Mouse (Mus musculus) right cerebral cortex, postnatal 14 days (tissue): Measurements from ENCODE around the gene Mvb12b.

Source experiments
- DNase-seq: peaks from one replicate; pipeline ENCODE4 v3.0.0; 2022

Mvb12b gene

DNA sequence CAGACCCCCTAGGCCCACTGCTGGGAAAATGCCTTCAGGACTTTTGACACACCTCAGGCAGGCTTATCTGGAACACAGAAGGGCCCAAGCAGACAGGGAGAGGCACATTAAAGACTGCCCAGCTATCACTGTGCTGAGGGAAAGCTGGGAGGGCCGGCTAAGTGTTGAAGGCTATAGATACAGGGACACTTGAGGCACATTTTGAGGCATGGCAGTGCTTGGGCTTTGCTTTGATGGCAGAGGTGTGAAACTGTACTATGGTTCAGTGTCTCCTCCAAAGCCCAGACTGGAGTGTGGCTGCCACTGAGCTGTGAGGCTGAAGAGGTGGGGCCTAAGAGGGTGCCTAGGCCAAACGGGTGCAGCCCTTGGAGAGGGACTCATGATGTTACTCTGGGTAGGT is 44.1 kb downstream of the Mvb12b start:
- DNase-seq, result no peak

DNA sequence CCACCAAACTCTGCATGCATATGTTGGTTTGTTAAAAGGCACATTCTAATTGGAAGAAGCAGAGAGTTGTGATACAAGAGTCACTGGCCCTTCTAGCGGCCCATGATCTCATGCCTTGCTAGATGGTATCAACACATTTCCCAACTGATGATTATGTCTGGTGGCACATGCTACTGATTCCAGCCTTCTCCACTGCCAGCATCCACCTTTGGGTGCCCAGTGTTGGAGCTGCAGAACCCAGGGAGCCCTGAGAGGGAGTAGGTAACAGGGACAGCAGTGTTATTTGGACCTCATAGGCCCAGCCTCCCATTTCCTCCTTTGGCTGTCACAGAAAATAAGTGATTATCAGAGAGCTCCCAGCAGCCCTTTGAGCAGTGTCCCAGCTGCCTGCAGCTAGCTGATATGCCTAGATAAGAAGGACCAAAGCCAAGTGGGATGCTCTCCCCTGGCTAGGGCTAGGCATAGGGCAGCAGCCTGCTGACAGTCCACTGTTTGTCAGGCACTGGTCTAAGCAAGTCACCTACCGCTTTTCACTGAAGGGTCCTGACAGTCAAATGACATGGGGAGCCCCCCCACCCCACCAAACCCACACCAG is 44.7 kb downstream of the Mvb12b start:
- DNase-seq, result no peak

DNA sequence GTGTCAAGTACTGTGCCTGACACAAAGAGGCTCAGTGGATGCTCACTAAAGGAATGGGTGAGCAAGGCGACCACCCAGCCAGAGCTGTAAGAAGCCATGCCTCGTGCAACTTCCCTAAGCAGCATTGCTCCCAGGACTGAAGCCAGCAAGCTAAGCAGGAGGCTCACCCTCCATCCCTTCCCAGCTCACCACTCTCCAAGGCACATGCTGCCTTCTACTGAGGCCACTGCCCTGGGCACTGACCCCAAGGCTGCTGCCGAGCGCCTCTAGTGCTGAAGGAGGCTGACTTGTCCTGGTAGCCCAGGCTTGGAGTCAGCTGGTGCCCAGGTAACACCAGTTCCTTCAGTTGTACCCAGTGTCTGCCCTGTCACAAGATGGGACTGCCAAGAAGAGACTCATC is 45.8 kb downstream of the Mvb12b start:
- no peak for DNase-seq

- DNase-seq, result no peak
These were observed 47.3 kb downstream of the Mvb12b start for GRCm38 (mm10) chr2:33840483-33840882.

DNA sequence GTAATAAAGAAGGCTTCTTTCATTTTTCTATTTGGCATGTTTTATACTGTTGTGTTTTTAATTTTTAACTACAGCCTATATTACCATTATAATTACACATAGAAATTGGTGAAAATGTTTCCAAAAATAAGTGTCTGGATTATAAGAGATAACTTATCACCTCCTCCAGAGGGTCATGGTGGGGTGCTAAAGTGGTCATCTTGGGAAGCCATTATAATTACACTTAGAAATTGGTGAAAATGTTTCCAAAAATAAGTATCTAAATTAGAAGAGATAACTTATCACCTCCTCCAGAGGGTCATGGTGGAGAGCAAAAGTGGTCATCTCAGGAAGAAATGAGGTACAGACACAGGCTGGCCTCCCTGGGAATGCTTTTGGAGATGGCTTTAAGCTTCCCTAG is 48.5 kb downstream of the Mvb12b start:
- DNase-seq, result no peak

GRCm38 (mm10) chr2:33837297-33837696 is 50.4 kb downstream of the Mvb12b start:
- no peak for DNase-seq

DNA sequence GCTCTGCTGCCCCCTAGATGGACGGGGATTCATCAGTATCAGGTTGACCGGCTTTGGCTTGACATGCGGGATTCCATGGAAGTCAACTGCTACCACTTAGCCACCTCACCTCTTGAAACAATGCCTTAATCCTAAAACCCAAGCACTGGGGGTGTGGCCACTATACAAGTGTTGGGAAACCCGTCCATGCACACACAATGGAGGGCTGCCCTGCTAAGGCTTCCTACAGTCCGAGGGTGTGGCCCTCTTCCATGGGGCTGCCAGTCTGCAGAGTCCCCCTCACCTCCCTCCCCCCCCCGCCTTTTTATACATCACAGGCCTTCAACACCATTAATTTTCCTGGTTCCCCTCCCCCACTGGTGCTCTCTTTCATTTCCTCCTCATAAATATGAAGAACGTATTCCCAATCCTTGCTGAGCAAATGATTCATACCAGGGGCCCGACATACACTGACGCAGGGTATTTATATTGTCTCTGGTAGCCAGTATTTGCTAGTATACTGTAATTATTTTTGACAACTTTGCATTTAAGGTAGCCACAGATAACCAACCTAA is 51.0 kb downstream of the Mvb12b start:
- DNase-seq, result no peak

GRCm38 (mm10) chr2:33835038-33835437 is 52.7 kb downstream of the Mvb12b start:
- no peak for DNase-seq

DNA sequence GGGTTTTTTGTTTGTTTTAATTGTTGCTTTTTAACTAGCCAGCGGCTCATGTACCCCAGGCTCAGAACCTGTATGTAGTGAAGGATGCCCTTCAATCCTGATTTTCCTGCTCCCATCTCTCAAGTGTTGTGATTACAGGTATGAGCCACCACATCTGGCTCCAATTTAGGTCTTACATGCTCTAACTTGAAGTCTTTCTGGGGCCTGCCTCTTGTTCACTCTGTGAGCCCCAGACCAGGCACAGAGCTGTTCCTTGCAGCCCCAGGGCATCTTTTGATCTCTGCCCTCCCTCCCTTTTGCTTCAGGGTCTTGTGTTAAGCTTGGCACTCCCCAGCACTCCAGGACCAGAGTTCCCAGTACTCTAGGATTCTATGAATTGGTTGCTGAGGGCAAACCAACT is 53.8 kb downstream of the Mvb12b start:
- no peak for DNase-seq

GRCm38 (mm10) chr2:33829870-33830269 is 57.9 kb downstream of the Mvb12b start:
- no peak for DNase-seq

- no peak for DNase-seq
These were observed 61.0 kb downstream of the Mvb12b start for GRCm38 (mm10) chr2:33826777-33827176.

GRCm38 (mm10) chr2:33824935-33825514 is 62.7 kb downstream of the Mvb12b start:
- no peak for DNase-seq

DNA sequence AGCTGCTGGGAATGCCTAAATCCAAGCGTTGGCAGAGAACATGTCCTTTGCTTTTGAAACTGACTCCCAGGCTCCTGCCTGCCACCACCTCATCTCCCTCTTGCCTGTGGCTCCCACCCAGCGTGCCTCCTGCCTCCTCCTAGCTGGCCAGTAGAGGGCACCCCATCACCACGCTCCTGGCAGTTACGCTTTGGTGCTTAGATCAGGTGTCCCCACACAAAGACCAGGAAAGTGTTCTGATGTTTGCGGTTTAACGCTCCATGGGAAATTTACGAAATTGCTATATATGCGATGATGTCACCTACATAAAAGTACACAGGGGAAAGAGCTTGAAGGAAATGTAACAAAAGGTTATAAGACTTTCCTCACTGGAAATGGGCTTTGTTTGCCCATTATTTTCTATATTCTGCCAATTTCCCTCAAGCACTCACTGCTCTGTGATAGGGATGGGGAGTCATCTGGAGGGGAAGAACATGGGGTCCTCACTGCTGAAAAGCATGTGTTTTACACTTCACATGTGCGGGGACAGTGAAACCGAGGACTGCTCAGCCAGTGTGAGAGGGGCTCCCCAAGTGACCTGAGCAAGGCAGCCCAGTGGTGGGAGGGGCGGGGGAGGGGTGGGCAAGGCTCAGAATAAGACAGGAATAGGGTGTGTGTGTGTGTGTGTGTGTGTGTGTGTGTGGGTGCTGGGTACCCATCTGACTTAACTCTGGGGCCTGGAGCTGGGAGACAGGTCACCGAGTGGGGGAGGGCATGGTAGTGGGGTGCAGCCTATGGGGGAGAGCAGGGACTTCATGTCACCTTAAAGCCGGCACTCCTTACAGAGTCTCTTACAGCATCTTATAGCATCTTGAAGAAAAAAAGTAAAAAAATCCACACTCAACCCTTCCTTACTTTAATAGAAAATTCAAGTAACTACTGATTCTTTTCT is 65.8 kb downstream of the Mvb12b start:
- peak; percentile 87 for DNase-seq

DNA sequence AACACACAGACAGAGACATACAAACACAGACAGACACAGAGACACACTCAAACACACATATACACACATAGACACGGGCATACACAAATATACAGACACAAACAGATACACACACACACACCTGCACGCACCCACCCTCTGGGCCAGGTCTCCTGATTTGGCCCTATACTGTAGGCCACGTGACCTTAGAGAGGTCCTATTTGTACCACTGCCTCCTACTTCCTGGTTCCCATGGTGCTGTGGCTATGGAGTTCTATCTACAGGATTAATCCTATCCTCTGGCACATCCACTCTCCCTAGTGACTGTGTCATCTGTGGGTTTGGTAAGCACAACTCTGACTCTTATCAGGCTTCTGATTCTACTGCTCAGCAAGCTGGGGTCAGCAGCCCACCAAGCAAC is 67.3 kb downstream of the Mvb12b start:
- no peak for DNase-seq

GRCm38 (mm10) chr2:33820037-33820436 is 67.7 kb downstream of the Mvb12b start:
- DNase-seq, result no peak

GRCm38 (mm10) chr2:33818385-33818784 is 69.4 kb downstream of the Mvb12b start:
- no peak for DNase-seq

GRCm38 (mm10) chr2:33817663-33818346 is 69.9 kb downstream of the Mvb12b start:
- DNase-seq, result no peak

DNA sequence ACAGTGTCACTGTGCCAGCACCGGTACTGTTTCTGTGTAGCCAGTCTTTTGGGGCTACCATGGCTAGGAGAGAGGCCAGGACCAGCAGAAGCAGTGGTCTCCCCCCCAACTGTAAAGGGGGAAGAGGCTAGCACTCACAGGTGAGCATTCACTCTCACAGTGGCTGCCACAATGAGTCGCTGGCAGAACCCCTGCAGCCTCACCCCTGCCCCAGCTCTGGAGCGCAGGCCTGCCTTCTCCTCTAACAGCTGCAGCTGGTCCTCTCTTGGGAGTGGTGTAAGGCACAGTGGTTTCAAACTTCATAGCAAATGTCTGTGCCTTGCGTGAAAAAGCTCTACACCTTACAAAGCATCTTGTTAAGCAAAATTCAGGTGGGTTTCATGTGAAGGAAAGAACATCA is 70.7 kb downstream of the Mvb12b start:
- DNase-seq, result no peak

- DNase-seq, result no peak
These were observed 73.2 kb downstream of the Mvb12b start for GRCm38 (mm10) chr2:33814581-33814980.

DNA sequence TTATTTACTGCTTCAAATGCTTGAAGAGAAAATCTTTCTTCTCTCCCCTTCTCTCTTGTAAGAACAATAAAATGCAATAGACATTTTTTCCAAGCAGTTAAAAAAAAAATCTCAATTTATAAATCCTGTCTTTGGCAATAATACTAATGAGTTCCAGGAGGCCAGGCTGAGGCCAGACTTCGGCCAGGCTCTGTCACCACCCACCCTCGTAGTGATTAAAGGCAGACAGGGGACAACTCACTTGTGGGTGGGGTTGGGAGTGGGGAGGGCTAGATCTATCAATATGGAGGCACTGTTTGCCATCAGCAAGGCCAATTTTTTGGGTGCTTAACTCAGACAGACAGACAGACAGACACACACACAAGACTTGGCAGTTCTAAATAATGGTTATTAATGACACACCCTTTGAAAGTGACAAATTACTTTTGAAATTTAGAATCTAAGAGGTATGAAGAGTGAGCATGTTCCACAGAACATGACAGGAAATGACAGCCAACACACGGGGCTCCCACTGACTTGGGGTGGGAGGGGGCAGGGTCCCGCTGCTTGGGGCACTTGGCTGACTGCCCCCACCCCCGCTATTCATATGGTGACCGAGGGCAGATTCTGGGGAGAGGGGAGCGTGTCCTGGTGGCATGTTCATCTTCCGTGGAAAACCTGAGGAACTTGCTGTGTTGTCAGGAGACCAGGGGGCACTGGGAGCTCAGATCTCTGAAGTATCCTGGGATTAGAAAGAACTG is 74.1 kb downstream of the Mvb12b start:
- no peak for DNase-seq

GRCm38 (mm10) chr2:33812980-33813379 is 74.8 kb downstream of the Mvb12b start:
- no peak for DNase-seq

- DNase-seq, result no peak
These were observed 76.3 kb downstream of the Mvb12b start for GRCm38 (mm10) chr2:33811349-33811890.
